Mouse (Mus musculus) megakaryocyte progenitor cell, adult 5-6 weeks (primary cell): Measurements from ENCODE around the gene Dgcr8. TPM values are rescaled to one million over a fixed set of nuclear protein-coding genes. Genes with fewer than 3 reads are reported as not detected.
A peak's percentile ranks its signal among the peaks of the same experiment; 100 is the strongest.

Source experiments
- ATAC-seq: replicated peaks from 2 replicates; pipeline ENCODE4 v1.8.0; 2016; ENCODE audit warnings: mild to moderate bottlenecking, moderate TSS enrichment, inconsistent platforms; ENCODE audit not compliant: poor library complexity
- total RNA-seq, 2 experiments: library from RNA; stranded (forward) in 1 of 2; stranded (reverse) in 1 of 2; fragments of 157-497, 149-512 nt in 1 of 2; fragments of 200-1000 nt in 1 of 2; gene quantifications; 2 replicates each; pipeline versions ENCODE4 v1.2.3 to v1.2.4; 2015 to 2017

Dgcr8 gene
- total RNA-seq (2015) (33.2 and 40.1 TPM in 2 replicates), total RNA-seq (2017) (44.1 and 50.9 TPM in 2 replicates)

DNA sequence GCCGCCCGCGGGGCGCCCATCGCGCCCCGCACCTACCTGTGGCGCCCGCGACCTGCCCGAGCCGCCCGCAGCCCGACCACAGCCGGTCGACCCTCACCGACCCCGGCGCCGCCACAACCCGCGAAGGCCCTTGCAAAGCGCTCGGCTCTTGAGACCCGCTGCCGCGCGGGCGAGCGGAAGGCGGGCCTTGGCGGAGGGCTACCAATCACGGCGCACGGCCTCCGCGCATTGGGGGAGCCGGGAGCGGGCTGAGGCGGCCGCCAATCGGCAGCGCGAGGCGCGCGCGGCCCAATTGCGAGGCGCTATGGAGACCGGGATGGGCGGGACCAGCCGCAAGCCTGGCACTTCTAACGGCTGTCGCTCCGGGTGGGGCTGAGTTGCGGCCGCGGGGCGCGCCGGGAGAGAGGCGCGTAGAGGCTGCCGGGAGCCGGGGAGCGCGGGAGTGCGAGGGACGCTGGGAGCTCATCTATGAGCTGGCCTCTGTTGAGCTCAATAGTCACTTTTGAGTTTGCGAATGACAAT is at the start of gene Dgcr8:
Gene Dgcr8, minus strand, starts transcription at position 180 of the 522 bp plus-strand sequence.
- peak; percentile 94 for ATAC-seq

DNA sequence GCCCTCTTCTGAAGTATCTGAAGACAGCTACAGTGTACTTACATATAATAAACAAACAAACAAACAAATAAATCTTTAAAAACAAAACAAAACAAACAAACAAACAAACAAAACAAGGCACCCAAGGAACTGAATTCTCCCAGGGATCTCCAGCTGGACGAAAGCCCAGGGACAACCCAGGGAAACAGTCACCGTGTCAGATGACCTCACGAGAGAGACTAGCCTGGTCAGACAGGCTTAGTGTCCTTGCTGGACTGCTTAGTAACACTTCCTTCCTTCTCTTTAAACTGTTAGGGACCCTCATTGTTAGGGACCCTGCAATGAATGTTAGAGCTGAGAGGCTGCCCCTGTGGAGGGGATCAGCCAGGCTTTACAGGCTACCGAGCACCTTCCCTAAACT is 48.2 kb upstream of the Dgcr8 start:
- no peak for ATAC-seq

DNA sequence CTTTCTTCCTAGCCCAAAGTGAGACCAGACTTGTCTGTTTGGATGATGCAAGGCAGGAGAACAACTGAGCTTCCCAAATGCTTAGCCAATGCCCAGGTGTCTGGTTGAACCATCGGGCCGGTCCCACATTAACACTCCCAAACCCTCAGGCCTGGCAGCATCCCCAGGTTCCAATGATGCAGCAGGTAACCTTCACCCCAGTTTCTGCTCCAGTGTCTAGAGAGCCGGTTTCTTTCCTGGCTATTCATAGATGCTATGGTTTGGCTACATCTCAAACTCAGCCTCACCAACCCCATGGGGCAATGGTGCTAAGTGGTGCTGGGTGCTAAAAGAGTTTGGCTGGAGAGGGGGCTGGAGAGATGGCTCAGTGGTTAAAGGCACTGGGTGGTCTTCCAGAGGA is 46.9 kb upstream of the Dgcr8 start:
- no peak for ATAC-seq

DNA sequence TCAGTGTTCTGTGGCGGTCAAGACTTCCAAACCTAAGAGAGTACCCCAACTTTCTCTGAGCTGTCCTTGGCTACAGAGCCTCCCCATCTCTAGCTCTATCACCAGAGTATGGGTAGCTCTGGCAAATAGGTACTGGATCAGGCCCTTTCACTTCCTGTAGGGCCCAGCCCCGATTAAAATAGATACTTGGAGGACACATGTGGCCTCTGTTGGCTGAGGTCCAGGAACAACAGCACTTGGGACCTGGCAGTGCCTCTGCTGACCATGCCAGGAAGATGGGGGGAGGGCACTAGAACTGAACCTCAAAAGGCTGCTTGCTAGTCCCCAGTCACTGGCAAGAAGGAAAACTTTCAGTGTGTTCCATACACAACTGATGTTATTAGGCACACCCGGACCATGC is 44.9 kb upstream of the Dgcr8 start:
- ATAC-seq: no peak; the same call in 1 of the 2 replicates

DNA sequence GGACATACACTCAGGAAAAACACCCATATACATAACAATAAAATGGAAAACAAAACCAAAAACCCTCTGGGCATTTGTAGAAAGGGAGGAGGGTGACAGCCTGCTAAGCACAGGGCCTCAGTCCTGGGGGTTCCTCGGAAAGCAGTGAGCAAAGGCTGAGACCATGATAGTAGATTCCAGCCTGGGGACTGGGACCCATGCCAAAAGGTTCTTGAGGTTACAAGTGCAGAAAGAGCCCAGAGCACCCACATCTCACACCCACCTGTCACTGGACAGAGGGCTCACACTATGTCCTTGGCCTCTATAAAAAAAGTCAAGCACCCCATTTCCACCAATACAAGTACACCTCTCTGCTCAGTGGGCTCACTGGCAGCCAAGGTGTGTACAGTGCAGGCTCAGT is 39.5 kb upstream of the Dgcr8 start:
- peak; percentile 52 for ATAC-seq

DNA sequence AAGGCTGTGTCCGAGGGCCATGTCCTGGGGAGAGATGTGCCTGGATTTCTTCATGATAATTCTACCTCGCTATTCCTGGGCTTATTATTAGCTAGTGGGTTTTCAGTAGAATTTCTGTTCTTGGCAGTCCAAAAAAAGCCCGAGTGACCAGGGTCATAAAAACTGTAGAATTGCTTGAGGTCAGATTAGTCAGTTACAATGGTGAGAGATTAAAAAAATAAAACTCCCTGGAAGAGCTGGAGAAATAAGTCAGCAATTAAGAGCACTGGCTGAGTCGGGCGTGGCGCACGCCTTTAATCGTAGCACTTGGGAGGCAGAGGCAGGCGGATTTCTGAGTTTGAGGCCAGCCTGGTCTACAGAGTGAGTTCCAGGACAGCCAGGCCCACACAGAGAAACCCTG is 38.9 kb upstream of the Dgcr8 start:
- no peak for ATAC-seq

DNA sequence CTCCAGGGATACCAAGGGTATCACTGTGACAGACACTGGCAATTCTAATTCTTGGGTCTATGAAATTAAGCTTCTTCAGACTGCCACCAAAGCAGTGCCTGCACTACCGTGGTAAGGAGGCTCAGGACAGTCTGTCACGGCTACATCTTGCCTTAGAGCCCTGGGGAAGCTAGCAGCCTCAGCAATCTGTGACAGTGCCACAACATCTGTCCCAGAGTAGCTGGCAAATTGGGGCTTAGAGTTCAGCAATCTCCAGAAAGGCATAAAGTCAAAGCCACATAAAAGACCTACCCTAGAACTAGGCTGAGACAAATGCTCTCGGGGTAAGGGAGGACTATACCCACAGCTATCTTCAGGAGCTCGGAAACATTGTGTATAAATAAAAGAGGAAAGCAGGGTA is 36.7 kb upstream of the Dgcr8 start:
- ATAC-seq: no peak

DNA sequence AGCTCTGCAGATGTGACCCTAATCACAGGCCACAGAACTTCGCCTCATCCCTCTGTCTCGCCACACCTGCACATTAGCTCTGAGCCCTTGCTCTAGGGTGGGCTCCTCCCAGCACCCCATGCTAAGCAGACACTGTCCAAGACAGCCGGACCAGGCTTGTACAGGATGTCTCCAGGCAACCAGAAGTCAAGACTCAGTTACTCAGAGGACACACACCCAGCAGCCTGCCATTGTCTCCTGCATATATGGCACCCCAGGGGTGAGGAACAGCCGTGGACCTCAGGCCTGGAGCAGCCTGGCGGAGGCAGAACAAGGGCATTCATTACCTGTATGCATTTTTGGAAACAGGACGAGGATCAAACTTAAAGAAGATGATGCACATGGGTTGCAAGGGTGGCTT is 35.0 kb upstream of the Dgcr8 start:
- no peak for ATAC-seq

DNA sequence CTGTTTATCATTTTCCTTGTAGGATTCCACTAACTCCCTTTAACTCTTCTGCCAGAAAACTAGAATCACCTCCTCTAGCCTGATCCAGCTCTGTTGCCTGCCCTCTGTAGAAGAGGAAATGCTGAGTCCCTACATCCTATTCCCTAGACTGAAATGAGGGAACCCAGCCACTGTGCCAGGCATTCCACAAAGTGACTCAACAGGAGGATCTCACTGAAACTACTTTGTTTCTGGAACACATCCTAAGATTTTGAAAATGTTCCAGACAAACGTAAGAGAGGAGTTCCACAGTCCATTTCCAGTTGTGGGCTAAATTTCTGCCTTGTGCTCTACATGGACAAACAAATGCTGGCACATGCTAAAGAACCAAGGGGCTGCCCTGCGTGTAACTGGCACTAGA is 34.4 kb upstream of the Dgcr8 start:
- no peak for ATAC-seq

DNA sequence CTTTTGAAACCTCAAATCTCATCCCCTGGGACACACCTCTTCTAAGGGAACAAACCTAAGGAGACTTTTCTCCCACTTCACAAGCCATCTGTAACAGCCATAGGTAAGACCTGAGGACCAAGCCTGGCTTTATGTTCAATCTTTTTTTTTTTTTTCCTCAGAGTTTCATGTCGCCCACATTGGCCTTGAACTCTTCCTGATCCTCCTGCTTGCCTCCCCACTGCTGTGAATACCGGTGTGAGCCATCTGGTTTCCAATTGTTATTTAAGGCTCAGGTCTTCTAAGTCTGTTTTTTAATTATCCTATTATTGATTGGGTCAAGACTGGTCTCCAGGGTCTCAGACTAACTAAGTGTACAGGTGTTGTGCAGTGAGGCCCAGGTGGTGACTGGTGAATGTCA is 32.4 kb upstream of the Dgcr8 start:
- no peak for ATAC-seq

DNA sequence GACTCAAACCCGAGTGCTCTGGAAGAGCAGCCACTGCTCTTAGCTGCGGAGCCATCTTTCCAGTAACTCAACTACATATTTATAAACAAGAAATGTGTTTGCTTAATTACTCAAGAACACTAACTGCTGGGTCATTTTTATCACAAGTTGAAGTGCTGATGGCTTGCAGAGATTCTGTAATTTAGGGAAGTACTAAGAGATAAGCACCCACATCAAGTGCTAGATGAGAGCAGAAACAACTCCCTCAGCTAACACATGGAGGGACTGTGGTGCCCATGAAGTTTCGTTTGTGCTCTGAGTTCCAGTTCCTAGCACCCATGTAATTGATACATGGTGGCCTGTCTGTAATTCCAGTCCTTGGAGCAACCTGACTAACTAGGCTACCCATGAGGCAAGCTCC is 29.9 kb upstream of the Dgcr8 start:
- ATAC-seq: no peak

DNA sequence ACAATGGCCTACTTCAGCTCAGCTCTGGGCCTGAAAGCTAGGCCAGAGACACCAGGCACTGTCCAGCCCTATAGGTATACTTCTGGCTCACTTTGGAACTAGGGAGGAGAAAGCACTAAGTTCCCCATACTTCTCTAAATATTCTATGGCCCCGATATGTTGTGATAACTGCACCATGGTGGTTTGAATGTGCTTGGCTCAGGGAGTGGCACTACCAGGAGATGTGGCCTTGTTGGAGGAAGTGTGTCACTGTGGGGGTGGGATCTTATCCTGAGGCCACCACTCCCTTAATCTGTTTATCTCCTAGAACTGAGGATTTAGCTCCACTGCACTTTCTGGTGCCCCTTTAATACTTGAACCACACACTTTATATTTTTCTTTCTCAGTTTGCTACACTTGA is 19.1 kb upstream of the Dgcr8 start:
- ATAC-seq: no peak

DNA sequence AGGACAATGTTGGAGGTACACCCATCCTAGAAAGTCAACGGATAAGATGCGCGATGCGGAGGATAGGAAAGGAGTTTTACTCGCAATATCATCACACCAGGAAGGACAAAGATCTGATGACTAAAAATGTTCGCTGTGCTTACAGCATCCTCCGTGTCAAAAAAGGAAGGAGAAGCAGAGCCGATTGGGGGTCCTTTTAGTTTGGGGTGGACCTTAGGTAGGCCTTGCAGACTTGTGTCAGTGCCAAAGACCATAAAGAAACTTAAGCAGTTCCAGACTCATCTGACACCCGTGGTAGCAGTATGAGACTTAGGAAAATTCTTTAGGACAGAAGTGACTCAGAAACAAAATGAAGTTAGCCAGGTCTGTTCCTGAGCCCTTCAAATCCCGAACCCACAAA is 568 bp upstream of the Dgcr8 start:
- ATAC-seq: peak; percentile 8; the same call in 1 of the 2 replicates

DNA sequence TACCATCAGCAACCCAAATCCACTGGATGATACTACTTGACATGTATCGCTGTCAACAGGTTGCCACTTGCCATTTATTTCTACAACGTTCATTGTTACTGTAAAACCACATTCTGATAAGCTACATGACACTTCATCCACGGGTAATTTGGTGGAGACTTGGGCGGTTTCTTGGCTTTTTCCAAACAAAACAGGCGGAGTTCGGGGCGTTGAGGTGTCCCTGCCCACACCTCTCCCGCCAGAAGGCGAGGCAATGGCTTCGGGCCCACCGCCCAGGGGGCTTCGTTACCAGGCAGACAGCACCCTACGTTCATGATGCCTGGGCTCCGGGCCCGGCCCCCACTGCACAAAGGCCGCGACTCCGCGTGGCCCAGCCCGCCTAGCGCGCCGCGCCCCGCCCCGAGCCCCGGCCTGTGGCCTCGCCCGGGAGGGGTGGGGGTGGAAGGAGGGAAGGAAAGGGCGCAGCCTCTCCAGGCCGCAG is 425 bp downstream of the Dgcr8 start:
- peak; percentile 61 for ATAC-seq

DNA sequence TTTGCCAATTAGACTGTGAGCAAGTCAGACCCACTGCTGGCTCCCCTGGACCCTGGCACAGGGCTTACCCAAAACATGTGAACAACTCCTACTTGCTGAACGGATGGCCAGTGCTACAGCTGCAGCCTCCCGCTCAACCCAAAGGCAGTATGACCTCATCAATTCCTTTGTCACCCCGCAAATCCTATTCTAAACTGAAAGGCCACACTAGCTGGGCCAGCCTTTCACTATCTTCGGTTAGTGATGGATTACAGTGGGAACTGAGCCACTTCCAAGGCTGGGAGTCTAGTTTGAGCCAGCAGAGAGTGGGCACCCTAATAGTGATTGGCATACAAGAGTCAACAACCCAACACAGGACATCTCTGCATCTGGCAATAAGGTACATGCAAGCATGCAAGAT is 880 bp downstream of the Dgcr8 start:
- no peak for ATAC-seq

DNA sequence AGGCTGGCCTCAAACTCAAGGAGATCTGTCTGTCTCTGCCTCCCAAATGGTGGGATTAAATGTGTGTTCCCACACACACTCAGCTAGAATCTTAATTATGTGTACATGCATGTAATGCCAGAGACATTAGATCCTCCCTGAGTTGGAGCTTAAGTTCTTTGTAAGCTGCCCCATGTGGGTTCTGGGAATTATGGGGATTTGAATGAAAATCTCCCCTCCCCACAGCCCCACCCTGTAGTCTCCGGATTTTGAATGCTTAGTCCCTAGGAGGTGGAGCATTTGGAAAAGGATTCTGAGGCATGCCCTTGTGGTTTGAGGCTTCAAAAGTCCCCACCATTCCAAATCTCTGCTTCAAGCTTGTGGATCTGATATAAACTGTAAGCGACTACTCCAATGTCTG is 13.9 kb downstream of the Dgcr8 start:
- no peak for ATAC-seq

DNA sequence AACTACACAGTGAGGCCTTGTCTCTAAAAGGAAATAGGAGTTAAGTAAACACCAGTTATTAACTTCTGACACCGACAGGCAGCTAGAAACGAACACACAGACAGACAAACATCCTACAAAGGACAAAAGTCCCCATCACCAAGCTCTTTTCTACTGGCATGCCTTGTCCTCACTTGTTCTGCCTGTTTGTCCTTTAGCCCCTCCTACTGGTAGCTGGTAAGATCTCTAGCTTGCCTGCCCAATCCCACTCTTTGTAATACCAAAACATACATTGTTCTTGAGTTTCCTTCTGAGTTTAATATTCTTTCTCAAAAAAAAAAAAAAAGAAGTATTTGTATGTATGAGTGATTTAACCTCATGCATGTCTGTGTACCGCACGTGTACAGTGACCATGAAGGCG is 20.9 kb downstream of the Dgcr8 start:
- peak; percentile 76 for ATAC-seq

DNA sequence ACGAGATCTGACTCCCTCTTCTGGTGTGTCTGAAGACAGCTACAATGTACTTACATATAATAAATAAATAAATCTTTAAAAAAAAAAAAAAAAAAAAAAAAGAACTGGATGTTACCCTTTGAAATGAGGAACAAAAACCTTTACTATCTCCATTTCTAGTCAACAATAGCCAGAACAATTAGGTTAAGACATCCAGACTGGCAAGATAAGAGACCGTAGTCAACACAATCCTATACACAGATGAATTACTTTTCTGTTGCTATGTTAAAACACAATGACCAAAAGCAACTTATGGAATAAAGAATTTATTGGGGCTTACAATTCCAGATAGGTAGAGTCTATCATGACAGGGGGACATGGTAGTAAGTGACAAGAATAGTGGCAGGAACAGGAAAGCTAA is 24.0 kb downstream of the Dgcr8 start:
- no peak for ATAC-seq

DNA sequence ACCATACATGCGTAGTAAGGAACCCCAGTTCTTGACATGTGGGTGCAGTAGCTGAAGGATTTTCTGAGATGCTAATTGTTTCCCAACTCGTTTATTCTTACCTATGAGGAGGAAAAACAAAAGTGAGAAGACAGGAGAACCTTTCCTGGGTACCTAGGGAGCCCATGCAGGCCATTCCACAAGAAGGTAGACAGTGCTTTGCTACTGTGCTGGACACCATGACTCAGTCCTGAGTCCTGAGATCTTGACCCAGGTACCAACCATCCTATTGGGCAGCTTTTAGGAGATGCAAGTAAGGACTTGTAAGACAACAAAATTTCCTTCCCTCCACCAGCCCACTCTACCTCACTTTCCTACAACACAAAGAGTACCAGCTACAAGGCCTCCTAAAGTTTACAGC is 30.8 kb downstream of the Dgcr8 start, which contains the start of gene Gm49776:
Gene Gm49776, minus strand, starts transcription at position 101 of the 400 bp plus-strand sequence.
- ATAC-seq: no peak

DNA sequence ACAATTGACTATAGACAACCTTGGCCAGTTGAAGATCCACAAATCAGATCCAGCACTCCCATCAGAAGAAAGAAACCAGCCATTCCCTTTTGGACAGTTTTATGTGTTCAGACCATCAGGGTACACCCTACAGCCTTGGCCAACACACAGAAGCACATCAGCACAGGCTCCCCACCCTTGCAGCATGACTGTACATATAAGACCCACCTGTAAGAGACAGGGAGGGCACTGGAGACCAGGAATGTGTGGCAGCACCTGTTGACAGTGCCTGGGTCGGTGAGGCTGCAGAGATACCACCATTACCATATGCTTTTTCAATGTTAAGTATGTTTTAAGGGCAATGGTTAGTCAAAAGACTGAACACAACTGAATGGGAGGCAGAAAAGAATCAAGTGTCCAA is 35.2 kb downstream of the Dgcr8 start:
- ATAC-seq: no peak

DNA sequence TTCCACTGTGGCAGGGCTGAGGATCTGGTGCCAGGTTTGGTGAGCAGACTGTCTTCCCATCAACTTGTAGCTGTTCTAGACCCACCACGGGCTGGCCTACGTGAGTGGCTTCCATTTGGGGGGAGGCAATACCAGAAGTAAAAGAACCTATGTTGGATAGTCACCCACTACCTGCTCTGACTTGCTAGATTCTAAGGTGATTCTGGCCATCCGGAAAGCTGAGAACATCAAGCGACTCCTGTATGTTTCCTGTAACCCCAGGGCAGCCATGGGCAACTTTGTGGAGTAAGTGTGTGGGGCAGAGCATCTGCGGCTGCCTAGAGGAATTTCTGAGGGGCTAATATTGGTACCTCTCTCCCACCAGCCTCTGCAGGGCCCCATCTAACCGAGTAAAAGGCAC is 36.3 kb downstream of the Dgcr8 start:
- no peak for ATAC-seq

DNA sequence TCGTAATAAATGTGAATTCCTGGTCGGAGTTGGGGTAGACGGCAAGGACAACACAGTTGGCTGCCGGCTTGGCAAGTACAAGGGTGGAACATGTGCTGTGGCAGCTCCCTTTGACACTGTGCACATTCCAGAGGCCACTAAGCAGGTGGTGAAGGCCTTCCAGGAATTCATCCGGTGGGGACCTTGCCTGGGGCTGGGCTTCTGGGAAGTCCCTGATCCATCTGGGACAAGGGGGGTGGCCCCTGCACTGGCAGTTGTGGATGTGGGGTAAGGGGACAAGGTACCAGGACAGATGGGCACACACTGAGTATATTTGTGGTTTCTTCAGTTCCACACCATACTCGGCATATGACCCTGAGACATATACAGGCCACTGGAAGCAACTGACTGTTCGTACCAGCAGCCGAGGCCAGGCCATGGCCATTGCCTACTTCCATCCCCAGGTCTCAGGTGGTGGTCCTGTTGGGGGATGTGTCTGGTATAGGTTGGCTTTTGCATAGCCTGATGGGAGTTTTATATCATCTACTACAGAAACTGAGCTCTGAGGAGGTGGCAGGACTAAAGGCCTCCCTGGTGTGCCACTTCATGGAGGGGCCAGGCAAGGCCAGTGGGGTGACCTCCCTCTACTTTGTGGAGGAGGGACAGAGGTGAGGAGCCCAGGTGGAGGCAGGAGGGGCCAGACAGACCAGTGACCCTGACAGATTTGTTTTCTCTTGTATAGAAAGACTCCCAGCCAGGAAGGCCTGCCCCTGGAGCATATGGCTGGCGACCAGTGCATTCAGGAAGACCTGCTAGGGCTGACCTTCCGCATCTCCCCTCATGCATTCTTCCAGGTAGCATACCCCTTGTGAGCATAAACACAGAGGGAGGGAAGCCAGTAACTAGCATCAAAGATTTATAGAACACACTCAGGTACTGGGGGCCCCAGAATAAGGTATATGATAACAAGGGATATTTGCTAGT is 37.9 kb downstream of the Dgcr8 start:
- no peak for ATAC-seq
